Mouse (Mus musculus) kidney, adult 2 months (tissue): ENCODE data around the gene Kiss1r. TPM values are rescaled to one million over a fixed set of nuclear protein-coding genes. Genes with fewer than 3 reads are reported as not detected.

Source experiments
- DNase-seq: peaks from one replicate; pipeline ENCODE4 v3.0.0; 2021
- H3K27ac ChIP-seq: fragments of 200-500 bp; 2 replicates; pipeline ENCODE4 v1.5.1; 2012; ENCODE audit warnings: low read depth, low read length, control low read depth, inconsistent platforms; ENCODE audit not compliant: insufficient read depth
- H3K27me3 ChIP-seq: fragments of 200-500 bp; replicated peaks from 2 replicates; pipeline ENCODE4 v1.6.1; 2012; ENCODE audit warnings: mild to moderate bottlenecking, moderate library complexity, low read length, inconsistent platforms; ENCODE audit not compliant: control insufficient read depth, insufficient read depth
- H3K36me3 ChIP-seq: fragments of 200-500 bp; 2 replicates; pipeline ENCODE4 v1.6.1; 2012; ENCODE audit warnings: mild to moderate bottlenecking, moderate library complexity, low read length, inconsistent platforms; ENCODE audit not compliant: control insufficient read depth, insufficient read depth
- H3K4me1 ChIP-seq: fragments of 200-500 bp; 2 replicates; pipeline ENCODE4 v1.6.1; 2011; ENCODE audit warnings: low read length; ENCODE audit not compliant: control insufficient read depth, insufficient read depth
- H3K4me3 ChIP-seq: fragments of 200-500 bp; 2 replicates; pipeline ENCODE4 v1.5.1; 2011; ENCODE audit warnings: mild to moderate bottlenecking, low read depth, low read length, control low read depth; ENCODE audit not compliant: insufficient read depth
- CTCF ChIP-seq: fragments of 200-500 bp; conservative IDR thresholded peaks from 2 replicates; pipeline ENCODE4 v1.5.1; 2011; ENCODE audit warnings: low read depth, mild to moderate bottlenecking, control low read depth, low read length, moderate library complexity, mixed read lengths; ENCODE audit not compliant: insufficient read depth, insufficient read length
- POLR2A ChIP-seq: fragments of 200-500 bp; IDR thresholded peaks from one replicate; pipeline ENCODE4 v1.6.1; 2011; ENCODE audit warnings: low read depth, low read length, control low read depth
- WGBS: fragments of 180-500 bp; shearing (Covaris S2); methylation state at CpG from one replicate; pipeline ENCODE4 v1.1.7; 2018; 5-methylcytosine and 5-hydroxymethylcytosine counted together
- polyA plus RNA-seq: library from polyadenylated mRNA; depleted of rRNA; stranded (reverse); fragments of >200 nt; gene quantifications from 2 replicates; pipeline ENCODE4 v1.2.3, GENCODE M21; 2012; rRNA removed

Gene Kiss1r
- polyA plus RNA-seq, 1 experiment, result 5.6 TPM

DNA sequence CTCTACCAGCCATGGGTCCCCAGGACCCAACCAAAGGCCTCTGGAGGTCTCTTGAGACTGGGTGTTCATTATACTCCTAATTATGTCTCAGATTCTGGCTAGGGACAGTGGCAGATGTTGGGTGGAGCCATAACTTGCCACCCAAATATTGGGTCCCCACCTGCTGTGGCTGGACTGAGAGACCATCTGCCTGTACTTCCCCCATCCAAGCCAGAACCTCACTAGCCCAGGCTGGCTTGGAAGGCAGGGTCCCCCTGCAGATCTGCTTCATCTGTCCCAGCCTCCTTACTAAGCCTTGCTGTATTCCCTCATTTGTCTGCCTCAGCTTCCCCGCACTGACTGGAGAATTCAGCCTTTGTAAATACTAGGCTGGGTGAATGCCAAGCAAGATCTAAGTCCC, 51.4 kb downstream of the Kiss1r start:
- Histone ChIP-seq H3K36me3 (no peaks in the 10 kb centered on the region), H3K27me3 (no peaks in the 10 kb centered on the region), H3K27ac (peak overlapping the region; percentile 18), H3K4me3 (no peak overlapping the region), H3K4me1 (peaks cover 22% of the 10 kb centered on the region)
- DNase-seq, result no peak
- WGBS, result 85% methylated on average over 1 of the region's 1 CpGs
- no peak for TF ChIP-seq POLR2A
- TF ChIP-seq CTCF, result no peak

GRCm38 (mm10) chr10:79969124-79969568, 52.4 kb downstream of the Kiss1r start:
- DNase-seq, result peak; percentile 86

GRCm38 (mm10) chr10:79970415-79971182, 53.8 kb downstream of the Kiss1r start, which contains the start of gene Grin3b:
Grin3b (plus strand) TSS chr10:79970715.
- Histone ChIP-seq H3K36me3 (no peaks in the 10 kb centered on the region), H3K27ac (no peak within 1 kb of the TSS), H3K4me3 (no peak within 1 kb of the TSS), H3K4me1 (peaks cover 22% of the 10 kb centered on the region), H3K27me3 (no peaks in the 10 kb centered on the region)
- DNase-seq, result no peak
- WGBS, result 8% methylated on average over 47 of the region's 47 CpGs
- TF ChIP-seq CTCF (no peak), POLR2A (no peak)

More at GRCm38 (mm10) chr10:79969124-79969568, 52.4 kb downstream of the Kiss1r start:
- Histone ChIP-seq H3K36me3 (no peaks in the 10 kb centered on the region), H3K27ac (0 out of 2 replicates have a peak overlapping the region, but pooled peaks have one; percentile 15), H3K4me1 (peaks cover 22% of the 10 kb centered on the region), H3K4me3 (no peak overlapping the region), H3K27me3 (no peaks in the 10 kb centered on the region)
- TF ChIP-seq CTCF (0 out of 2 replicates have a peak, but pooled peaks have one; percentile 0), POLR2A (no peak)
- WGBS, result 21% methylated on average over 3 of the region's 3 CpGs

- WGBS, result 11% methylated on average over 21 of the region's 21 CpGs
- Histone ChIP-seq H3K27ac (no peak overlapping the region), H3K4me3 (no peak overlapping the region), H3K4me1 (peaks cover 22% of the 10 kb centered on the region), H3K27me3 (no peaks in the 10 kb centered on the region), H3K36me3 (no peaks in the 10 kb centered on the region)
- TF ChIP-seq CTCF (no peak), POLR2A (no peak)
- no peak for DNase-seq
These were observed 54.4 kb downstream of the Kiss1r start for GRCm38 (mm10) chr10:79971183-79971497.

Other genes starting within 250 kb of the Kiss1r start
- gene Tpgs1, start 247.6 kb upstream of the Kiss1r start, polyA plus RNA-seq, result 60.3 and 75.2 TPM in 2 replicates
- gene Cdc34, start 234.8 kb upstream of the Kiss1r start, polyA plus RNA-seq, result 159 and 183 TPM in 2 replicates
- 0.34 and 0.94 TPM in 2 replicates for gene Gzmm, start 228.0 kb upstream of the Kiss1r start, polyA plus RNA-seq
- gene Bsg, start 212.5 kb upstream of the Kiss1r start, polyA plus RNA-seq, result 825 and 914 TPM in 2 replicates
- gene Hcn2, start 200.3 kb upstream of the Kiss1r start, polyA plus RNA-seq, result 1.5 and 1.9 TPM in 2 replicates
- gene Polrmt, start 170.4 kb upstream of the Kiss1r start, polyA plus RNA-seq, result 66.3 and 77.9 TPM in 2 replicates
- gene Fgf22, start 161.9 kb upstream of the Kiss1r start, polyA plus RNA-seq, result not detected in 2 replicates
- gene Rnf126, start 150.0 kb upstream of the Kiss1r start, polyA plus RNA-seq, result 90.2 and 122 TPM in 2 replicates
- gene Fstl3, start 139.7 kb upstream of the Kiss1r start, polyA plus RNA-seq, result 17.0 and 24.1 TPM in 2 replicates
- 0.03 and 0.08 TPM in 2 replicates for gene Prss57, start 126.0 kb upstream of the Kiss1r start, polyA plus RNA-seq
- 110 and 121 TPM in 2 replicates for gene Palm, start 123.4 kb upstream of the Kiss1r start, polyA plus RNA-seq
- 17.9 and 19.9 TPM in 2 replicates for gene Misp, start 96.0 kb upstream of the Kiss1r start, polyA plus RNA-seq
- 184 and 198 TPM in 2 replicates for gene Ptbp1, start 62.5 kb upstream of the Kiss1r start, polyA plus RNA-seq
- 0.67 and 0.99 TPM in 2 replicates for gene Prtn3, start 42.5 kb upstream of the Kiss1r start, polyA plus RNA-seq
- gene Plppr3, start 42.3 kb upstream of the Kiss1r start, polyA plus RNA-seq, result 2.7 and 3.2 TPM in 2 replicates
- gene Elane, start 30.7 kb upstream of the Kiss1r start, polyA plus RNA-seq, result 0.10 TPM in 1 of 2 replicates, not detected in the other
- gene Cfd, start 26.1 kb upstream of the Kiss1r start, polyA plus RNA-seq, result 1,335 and 2,389 TPM in 2 replicates
- 57.1 and 75.4 TPM in 2 replicates for gene Med16, start 8.0 kb upstream of the Kiss1r start, polyA plus RNA-seq
- not detected in 2 replicates for gene Gm26602, start 6.1 kb upstream of the Kiss1r start, polyA plus RNA-seq
- gene R3hdm4, start 4.2 kb downstream of the Kiss1r start, polyA plus RNA-seq, result 146 and 154 TPM in 2 replicates
- gene Arid3a, start 10.1 kb downstream of the Kiss1r start, polyA plus RNA-seq, result 6.7 and 8.1 TPM in 2 replicates
- 60.4 and 67.5 TPM in 2 replicates for gene Wdr18, start 43.2 kb downstream of the Kiss1r start, polyA plus RNA-seq
- 1.6 and 2.0 TPM in 2 replicates for gene Grin3b, start 53.7 kb downstream of the Kiss1r start, polyA plus RNA-seq
- 262 and 316 TPM in 2 replicates for gene Tmem259, start 67.4 kb downstream of the Kiss1r start, polyA plus RNA-seq
- 52.3 and 55.5 TPM in 2 replicates for gene Cnn2, start 71.6 kb downstream of the Kiss1r start, polyA plus RNA-seq
- gene Abca7, start 79.5 kb downstream of the Kiss1r start, polyA plus RNA-seq, result 10.6 and 11.8 TPM in 2 replicates
- 9.6 and 25.5 TPM in 2 replicates for gene Arhgap45, start 99.7 kb downstream of the Kiss1r start, polyA plus RNA-seq
- 230 and 235 TPM in 2 replicates for gene Polr2e, start 122.8 kb downstream of the Kiss1r start, polyA plus RNA-seq
- 1,431 and 1,557 TPM in 2 replicates for gene Gpx4, start 130.2 kb downstream of the Kiss1r start, polyA plus RNA-seq
- 27.7 and 30.8 TPM in 2 replicates for gene Sbno2, start 188.6 kb downstream of the Kiss1r start, polyA plus RNA-seq
- 114 and 117 TPM in 2 replicates for gene Stk11, start 198.8 kb downstream of the Kiss1r start, polyA plus RNA-seq
- 1,948 and 2,036 TPM in 2 replicates for gene Atp5d, start 221.7 kb downstream of the Kiss1r start, polyA plus RNA-seq
- gene Cbarp, start 223.9 kb downstream of the Kiss1r start, polyA plus RNA-seq, result 8.1 and 8.7 TPM in 2 replicates
- gene Midn, start 231.3 kb downstream of the Kiss1r start, polyA plus RNA-seq, result 65.6 and 67.0 TPM in 2 replicates
- 86.7 and 87.8 TPM in 2 replicates for gene Cirbp, start 249.0 kb downstream of the Kiss1r start, polyA plus RNA-seq